Mouse (Mus musculus) brain, embryonic 14.5 days (tissue): ENCODE data around the gene Cers5.

ENCODE experiments used
- CTCF ChIP-seq: fragments of 200-500 bp; IDR thresholded peaks from 2 replicates; pipeline ENCODE4 v1.5.1; 2012; ENCODE audit warnings: inconsistent platforms, mild to moderate bottlenecking, moderate library complexity, borderline replicate concordance; ENCODE audit not compliant: insufficient read depth, insufficient read length; ENCODE audit errors: extremely low read depth
- POLR2A ChIP-seq: fragments of 200-500 bp; IDR thresholded peaks from 2 replicates; pipeline ENCODE4 v1.6.1; 2012; ENCODE audit warnings: mild to moderate bottlenecking, inconsistent platforms, borderline replicate concordance; ENCODE audit not compliant: poor library complexity, insufficient read depth, insufficient read length, severe bottlenecking; ENCODE audit errors: extremely low read depth

- TF ChIP-seq CTCF: no peak
- no peak for TF ChIP-seq POLR2A
These were observed 30.5 kb upstream of the Cers5 start for GRCm38 (mm10) chr15:99803186-99803644.
